Mouse (Mus musculus) cerebellum, postnatal 25 days (tissue): Measurements from ENCODE around the gene Zfp426.

ENCODE experiments used
- DNase-seq, 2 experiments: peaks; one replicate each; pipeline ENCODE4 v3.0.0; 2021; ENCODE audit warnings: mixed read lengths in 2 of 2

Zfp426 gene

GRCm38 (mm10) chr9:20492527-20493233 lies at the start of gene Zfp426:
Gene Zfp426 (minus strand): TSS chr9:20492746.
- DNase-seq = peak; percentile 92 to 93

GRCm38 (mm10) chr9:20536598-20536997 lies 44.1 kb upstream of the Zfp426 start:
- DNase-seq = no peak

DNA sequence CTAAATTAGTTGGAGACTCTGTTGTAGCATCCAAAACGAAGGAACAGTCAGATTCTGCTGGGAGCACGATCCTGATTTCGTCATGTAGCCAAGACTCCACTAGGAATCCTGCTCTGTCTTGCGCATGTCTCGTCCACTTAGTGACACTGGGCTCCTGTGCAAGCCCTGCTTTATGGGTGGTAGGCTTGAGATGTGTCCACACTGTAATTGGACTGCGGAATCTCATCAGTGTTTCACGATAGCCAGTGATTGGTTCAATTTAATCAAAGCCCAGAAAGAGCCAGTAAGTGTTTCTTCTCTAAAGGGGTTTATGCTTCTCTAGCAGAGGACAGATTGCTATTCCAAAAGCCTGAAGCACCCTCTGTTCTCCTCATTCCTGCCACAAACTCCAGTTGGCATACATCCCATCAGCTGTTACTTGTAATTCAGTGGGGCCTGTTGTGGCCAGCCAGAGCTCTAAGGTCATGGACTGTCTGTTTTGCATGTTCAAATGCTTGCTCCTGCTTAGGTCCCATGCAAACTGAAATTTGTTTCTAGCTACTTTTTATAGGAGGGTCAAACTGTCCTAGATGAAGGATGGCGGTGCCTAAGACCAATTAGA lies 41.9 kb upstream of the Zfp426 start:
- peak; percentile 32 to 62 for DNase-seq

DNA sequence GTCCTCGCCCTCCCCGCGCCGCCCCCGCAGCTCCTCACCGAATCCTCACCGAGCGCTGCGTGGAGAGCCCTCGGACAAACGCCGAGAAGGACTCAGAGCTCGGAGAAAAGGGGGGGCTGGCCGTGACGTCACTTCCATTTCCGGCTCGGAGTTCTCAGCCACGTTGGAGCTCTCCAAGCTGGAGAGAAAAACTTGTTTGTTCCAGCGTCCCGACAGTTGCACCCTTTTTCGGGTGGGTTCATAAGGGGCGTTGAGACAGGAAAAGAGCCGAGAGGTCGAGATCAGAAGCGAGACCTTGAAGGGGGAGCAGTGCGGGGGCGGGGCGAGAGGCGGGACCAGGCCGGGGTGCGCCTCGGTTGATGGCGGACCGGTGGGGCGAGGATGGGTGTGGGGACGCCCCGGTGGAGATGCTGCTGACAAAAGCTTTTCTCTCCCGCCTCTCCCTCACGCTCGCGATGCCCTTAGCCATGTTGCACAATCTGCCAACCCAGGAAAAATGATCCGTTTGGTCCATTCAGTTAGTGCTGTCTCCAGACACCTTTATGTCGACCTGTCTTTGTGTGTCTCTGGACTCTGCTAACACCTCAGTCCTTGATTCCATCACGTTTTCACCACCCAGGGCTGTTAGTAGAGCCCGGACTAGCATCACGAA lies 28.9 kb upstream of the Zfp426 start, which contains the start of gene Zfp266:
Gene Zfp266, minus strand, starts transcription at position 112 of the 652 bp plus-strand sequence.
- DNase-seq = peak; percentile 96

DNA sequence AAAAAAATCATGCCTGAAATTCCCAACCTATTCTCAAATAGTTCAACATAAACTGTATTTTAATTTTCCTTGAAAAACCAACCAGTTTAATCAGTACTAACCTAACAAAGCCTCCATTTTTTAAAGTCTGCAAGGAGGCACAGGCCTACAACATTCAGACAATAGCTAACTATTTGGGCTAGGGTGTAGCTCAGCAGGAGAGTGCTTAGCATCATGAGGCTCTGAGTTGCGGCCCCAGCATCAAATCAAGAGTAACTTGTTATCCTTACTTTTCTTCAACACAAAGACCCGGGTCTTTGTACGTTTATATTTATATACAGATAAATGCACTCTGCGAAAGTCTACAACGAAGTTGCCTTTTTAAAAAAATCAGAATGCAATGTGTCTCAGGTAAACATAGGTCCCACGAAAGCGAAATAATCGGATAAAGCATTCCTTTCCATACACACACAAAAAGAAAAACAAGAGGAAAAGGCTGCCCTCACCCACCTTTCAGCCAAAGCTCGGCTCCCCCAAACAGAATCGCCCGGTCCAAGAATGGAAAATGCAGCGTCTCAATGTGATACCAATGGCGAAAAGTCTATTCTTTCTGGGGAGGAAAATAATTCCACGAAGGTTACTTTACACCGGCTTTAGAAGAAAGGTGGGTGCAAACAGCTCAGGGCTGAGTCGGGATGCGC lies 28.1 kb upstream of the Zfp426 start:
- DNase-seq = no peak

- no peak for DNase-seq
These were observed 27.4 kb upstream of the Zfp426 start for GRCm38 (mm10) chr9:20519949-20520348.

GRCm38 (mm10) chr9:20518708-20519107 lies 26.2 kb upstream of the Zfp426 start:
- DNase-seq = no peak

- DNase-seq = no peak
These were observed 25.2 kb upstream of the Zfp426 start for GRCm38 (mm10) chr9:20517727-20518126.

DNA sequence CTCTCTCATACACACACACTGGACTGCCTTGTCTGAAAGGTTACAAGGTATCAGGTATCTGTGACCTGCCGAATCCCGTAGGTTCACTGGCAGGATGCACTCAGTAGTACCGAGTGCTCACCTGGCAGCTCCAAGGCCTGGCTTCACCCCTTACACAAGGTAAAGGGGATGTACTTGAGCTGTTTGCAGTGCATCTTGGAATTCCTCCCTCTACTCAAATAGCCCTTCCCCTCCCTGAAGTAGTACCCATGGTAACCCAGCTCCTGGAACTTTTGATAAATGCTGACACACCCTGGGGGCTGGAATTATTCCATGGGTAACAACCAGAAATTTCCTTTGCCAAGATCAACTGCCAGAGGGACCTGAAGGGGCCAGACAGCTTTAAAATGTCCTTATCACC lies 21.5 kb upstream of the Zfp426 start:
- no peak for DNase-seq

- DNase-seq = no peak
These were observed 20.2 kb upstream of the Zfp426 start for GRCm38 (mm10) chr9:20512714-20513113.

DNA sequence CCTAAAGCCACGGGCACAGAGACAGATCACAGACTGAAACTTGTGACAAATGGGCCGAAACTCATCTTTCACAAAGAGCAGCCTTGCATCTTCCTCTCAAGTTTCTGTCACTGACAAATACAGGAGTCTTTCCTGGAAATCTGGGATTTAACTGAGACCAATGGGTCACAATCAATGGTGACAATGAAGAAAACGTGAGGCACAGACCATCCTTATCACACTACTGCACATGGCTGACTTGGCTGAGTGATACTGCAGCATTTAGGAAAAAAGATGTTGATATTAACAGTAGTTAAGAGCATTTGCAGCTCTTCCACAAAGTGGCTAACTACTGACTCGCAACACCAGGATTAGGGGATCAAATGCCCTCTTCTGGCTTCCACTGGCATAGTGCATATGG lies 19.1 kb upstream of the Zfp426 start:
- no peak for DNase-seq

DNA sequence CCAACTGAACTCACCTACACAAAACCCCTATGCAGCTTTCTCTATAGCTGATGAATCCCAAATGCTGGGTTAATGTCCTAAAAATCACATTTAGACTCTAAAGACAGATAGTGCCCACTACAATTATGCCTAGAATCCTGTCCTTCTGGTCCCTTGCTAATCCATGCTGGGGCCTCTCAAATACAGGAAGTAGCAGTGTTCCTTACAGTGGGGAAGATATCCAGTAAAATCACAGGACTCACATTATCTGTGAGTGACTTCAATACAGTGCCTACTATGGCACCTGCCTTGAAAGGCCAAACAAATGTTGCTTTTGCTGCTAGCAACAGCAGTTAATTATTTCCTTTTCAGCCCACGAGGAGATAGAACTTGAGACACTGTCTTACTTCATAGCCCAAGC lies 17.8 kb upstream of the Zfp426 start:
- DNase-seq = no peak

DNA sequence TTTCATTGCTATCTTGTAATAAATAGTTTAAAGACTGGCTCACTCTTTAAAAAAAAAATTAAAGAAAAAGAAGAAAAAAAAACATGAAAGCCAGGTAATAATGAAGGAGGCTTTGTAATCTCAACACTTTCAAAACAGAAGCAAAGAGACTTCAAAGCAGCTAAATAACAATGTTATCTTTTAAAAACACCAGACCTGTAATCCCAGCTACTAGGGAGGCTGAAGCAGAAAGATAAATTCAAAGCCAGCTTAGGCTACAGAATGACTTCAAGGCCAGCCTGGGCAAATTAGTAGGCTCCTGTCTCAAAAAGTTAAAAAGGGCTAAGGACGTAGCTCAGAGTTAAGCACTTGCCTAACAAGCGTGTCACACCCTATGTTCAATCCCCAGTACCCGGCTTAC lies 17.1 kb upstream of the Zfp426 start:
- no peak for DNase-seq

DNA sequence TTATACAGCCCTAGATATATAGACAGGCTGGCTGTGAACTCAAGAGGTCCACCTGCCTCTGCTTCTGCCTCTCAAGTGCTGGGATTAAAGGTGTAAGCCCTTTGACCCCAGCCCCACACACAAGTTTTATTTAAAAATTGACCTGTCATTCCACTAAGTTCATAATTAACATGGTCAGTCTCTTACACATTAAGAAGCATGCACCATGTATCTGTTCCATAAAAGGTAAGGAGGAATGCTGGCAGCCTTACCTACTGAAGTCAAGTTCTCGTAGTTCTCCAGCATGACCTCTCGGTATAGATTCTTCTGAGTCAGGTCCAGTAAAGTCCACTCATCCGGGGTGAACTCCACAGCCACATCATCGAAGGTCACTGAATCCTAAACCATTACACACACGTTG lies 12.3 kb upstream of the Zfp426 start:
- DNase-seq = no peak

DNA sequence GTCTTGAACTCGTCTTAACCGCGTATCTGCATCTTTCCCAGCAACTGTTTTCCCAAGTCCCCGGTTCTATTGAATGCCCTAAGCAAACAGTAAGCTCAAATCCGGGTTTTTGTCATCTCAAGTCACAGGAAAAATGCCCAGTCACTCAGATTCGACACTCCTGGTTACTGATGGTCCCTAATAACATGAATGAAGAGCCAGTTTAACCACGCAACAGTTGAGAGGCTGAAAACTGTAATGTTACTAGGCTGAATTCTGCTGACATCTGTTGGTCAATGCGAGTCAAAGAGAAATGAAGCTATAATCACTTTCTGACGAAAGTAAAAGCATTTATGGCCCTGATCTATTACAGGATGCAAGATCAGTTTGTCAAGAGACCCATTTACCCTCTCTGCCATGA lies 735 bp upstream of the Zfp426 start:
- DNase-seq = no peak

- peak in 1 of 2 experiments; percentile 11 for DNase-seq
These were observed 554 bp downstream of the Zfp426 start for GRCm38 (mm10) chr9:20491858-20492526.

DNA sequence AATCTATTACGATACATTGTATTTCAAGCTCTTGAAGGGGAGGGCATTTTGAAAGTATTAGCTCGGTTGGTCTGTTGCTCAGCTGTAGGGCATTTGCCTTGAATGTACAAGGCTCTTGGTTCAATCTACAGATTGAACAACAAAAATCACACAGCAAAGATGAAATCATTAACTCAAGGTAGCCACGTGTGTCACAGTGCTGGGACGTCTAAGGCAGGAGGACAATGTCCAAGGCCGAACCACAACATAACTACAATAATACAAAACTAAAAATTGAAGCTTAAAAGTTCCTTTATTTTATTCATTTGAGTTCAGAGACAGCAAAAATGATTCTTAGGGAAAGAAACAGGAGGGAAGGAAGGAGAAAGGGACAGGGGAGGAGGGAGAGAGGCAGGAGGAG lies 3.0 kb downstream of the Zfp426 start:
- no peak for DNase-seq

DNA sequence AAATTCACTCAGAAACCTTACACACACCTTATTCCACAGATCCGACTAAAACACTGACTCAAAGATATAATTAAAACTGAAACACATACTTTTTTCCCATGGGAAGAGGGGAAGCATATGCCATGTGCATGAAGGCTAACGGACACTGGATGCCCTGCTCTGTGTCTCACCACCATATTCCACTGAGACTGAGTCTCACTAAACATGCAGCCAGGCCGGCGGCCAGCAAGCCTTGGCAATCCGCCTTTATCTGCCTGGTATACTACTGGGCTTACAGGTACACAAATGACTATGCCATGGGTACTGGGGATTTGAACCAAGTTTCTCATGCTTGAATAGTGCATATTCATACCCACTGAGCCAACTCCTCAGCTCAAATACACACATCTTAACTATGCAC lies 13.2 kb downstream of the Zfp426 start:
- peak; percentile 33 to 67 for DNase-seq

DNA sequence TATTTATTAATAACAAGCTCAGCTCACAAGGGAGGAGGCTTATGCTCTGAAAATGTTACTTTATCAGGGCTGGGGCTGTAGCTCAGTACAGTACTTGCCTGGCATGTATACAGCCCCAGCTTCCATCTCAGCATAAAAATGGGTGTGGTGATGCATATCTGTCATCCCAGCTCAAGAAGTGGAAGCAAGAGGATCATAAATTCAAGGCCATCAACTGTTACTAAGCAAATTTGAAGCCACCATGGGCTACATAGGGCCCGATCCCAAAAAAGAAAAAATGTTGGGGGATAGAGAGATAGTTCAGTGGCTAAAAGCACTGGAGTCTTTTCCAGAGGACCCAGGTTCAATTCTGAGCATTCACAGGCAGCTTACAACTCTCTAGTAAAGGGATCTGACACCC lies 15.9 kb downstream of the Zfp426 start:
- DNase-seq = no peak

DNA sequence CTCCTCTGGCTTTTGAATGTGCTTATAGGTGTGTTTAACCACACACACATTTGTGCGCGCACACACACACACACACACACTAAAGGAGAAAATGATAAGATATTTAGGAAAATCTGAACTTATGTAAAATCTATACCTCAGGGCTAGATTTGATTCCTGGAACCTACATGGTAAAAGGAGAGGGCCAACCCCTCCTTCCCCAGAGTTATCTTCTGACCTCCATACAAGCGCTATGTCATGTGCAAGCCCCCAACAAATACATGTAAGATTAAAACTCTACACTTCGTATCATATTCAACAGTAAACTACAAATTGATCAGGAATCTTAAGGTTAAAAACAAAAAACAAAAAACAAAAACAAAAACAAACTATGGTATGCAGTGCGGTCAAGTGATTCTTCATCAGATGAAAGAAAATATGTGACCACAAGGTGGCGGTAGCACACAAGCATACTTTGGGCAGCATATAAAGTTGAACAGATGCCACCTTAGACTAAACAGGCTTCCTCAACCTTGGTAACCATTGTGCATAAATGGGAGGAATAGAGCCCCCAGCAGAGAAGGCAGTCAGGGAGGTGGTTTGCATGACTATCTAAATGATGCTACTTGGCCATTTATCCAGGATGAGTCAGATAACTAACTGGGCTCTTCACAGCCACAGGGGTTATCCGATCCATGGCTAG lies 25.6 kb downstream of the Zfp426 start:
- peak; percentile 50 to 79 for DNase-seq

DNA sequence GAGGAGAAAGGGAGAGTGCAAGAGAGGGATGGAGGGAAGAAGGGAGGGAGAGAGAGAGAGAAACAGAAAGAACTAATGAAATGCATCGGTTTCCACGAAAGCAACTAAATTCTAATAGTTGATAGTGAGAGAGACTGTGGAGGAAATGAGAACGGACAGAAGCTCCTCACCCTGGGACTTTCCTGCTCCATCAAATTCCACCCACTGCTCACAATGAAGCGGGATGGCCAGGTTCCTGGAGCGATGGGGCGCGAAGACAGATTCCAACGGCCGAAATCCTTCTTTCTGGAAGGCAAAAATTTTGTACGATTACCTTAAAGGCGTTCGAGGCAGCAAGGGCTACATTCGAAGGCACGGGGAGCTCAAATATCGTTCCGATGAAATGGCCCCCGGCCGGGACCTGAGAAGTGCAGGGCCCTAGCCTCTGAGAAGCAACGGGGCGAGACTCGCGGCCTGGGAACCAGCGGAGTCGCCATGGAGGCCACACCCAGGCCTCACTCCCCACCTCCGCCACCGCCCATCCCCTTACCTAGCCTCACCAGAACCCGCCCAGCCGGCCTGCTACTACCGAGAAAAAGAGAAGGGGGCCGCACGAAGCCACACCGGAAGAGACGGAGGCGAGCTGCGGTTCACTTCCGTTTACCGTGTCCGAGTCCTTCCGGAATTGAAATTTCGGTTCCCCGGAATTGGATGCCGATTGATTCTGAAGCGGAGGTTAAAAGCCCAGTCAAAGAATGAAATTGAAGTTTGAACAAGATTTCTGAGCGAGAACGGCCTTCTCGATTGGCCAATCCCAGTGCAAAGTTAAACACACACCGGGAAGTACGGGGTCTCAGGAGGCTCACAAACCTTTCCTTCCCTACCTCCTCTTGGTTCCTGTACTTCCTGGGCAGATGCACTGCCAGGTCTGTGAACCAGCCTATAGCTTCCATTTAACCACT lies 32.9 kb downstream of the Zfp426 start, which contains the start of gene Zfp26:
Gene Zfp26, minus strand, starts transcription at position 786 of the 941 bp plus-strand sequence.
- peak; percentile 82 to 83 for DNase-seq
